Mouse (Mus musculus): ENCODE results near the gene Mettl9.

The Mettl9 gene

DNA sequence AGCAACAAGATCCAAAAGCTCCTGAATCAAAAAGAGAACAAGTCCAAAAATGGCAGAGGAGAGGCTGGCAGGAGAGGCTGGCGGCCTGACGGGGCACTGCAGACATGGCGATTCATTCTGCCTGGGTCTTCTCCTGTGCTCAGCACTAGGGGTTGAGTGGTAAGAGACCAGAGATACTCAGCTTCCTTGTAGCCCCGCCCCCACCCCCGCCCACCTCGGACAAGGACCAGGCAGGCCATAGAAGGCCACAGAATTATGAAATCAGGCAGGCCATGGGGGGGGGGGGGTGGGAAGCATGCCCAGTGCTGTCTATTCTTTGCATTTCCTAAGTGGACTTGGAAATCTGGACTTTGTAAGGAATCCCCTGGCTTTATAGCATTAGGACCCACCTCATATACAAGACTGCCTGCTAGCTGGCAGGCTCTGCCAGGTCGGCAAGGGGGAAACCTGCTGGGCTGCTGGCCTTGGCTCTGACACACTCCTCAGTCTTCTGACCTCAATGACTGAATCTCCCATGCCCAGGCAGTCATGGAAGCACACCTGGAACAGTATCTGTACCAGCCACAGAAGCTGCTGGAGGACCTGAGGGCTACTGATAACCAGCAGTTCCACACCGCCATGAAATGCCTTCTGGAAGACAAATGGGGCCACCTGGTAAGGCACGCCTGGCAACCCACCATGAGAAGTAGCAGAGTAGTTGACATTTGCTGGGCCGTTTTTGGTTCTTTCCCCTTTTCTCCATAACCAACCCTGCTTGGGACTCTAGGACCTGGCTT, 64.6 kb downstream of the Mettl9 start:
- no peak for DNase-seq (ENCODE audit: low spot score in 2 of 2)

DNA sequence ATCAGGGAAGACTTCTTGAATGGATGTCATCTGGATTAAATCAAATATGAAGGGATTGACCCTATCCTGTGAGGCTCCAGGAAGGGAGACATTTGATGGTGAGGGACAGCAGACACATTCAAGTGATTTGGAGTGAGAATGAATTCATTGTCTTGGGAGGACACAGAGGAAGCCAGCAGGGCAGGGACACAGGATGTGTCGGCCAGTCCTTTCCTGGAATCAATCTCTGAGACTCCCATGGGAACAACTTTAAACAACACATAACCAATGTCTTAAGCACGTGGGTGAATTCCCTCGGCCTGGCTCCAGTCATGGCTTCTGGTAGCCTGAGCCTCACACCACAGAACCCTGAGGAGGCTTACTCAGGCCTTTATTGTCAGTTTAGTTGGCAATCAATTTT, 73.6 kb downstream of the Mettl9 start:
- no peak for DNase-seq (ENCODE audit: low spot score in 2 of 2)

DNA sequence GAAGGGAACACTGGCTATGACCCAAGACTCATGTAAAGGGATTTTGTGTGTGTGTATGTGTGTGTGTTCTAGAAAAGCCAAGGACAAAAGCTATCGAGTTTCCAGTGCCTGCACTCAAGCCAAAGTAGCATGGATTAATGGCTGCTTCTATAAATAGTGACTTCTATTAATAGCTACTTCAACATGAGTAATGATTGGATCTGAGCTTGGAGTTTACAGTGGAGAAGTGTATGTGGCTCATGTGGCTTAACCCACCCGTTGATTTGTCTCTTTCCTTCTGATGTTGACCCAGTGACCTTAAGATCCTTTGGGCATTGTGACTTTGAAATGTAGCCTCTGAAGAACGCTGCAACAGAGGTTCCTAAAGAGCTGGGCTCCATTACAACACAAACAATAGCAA, 77.1 kb downstream of the Mettl9 start:
- DNase-seq (ENCODE audit: low spot score in 2 of 2): no peak

DNA sequence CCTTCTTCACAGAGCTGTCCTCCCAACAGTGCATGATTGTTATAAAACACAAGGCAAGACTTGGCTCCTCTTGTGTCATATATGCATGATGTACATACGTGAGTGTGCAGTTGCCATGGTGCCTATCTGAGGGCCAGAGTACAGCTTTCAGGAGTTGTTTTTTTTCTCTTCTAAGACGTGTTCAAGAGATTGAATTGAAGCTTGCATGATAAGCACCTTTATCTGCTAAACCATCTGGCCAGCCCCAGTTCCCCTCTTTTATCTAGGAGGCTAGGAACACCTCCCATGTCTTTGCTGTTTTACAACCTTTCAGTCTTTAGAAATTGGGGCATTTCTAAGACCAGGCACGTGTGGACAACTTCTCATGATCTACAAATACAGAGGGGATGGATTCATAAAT, 77.5 kb downstream of the Mettl9 start:
- DNase-seq (ENCODE audit: low spot score in 2 of 2): no peak

DNA sequence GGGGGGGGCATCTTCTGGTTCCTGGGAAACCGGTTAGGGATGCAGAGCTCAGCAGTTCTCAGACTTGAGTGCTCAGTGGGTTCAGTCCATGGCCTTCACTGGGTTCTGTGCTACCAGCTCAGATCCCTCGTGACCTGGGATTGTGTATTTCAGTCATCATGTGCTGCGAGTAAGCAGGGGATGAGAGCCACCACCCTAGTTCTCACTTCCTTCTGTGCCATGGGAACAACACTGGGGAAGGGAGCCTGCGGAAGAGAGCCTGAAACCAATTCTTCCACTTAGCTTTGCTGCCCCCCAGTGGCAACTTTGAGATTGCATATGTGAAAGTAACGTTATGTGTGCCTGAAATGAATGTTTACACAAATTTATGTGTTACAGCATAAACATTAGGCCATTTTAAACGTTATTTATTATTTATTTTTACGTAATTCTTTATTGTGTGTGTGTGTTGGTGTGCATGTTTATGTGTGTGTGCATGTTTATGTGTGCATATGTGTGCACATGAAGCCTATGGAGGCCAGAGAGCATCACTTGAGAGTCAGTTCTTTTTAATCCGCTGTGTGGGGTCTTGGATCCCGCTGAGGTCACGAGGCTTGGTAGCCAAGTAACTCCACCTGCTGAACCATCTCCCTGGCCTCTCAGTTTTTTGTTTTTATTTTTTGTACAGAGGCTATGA, 86.0 kb downstream of the Mettl9 start:
- DNase-seq (ENCODE audit: low spot score in 2 of 2): peak; percentile 20 to 50

Data from natural killer cell, adult 2 months (primary cell).